Mouse (Mus musculus) CH12.LX (cell line): ENCODE measurements around the gene Plxna2. TPM values are rescaled to one million over a fixed set of nuclear protein-coding genes. Genes with fewer than 3 reads are reported as not detected.

Experiments used
- DNase-seq: peaks from one replicate; pipeline ENCODE4 v3.0.0-alpha.2; 2013; ENCODE audit errors: extremely low read depth
- H3K27ac ChIP-seq: 2 replicates; pipeline ENCODE4 v1.5.1; 2012; ENCODE audit warnings: low read depth, mild to moderate bottlenecking, control low read depth, moderate library complexity; ENCODE audit not compliant: insufficient read depth
- H3K27me3 ChIP-seq: replicated peaks from 2 replicates; pipeline ENCODE3; 2012; ENCODE audit warnings: inconsistent platforms
- H3K36me3 ChIP-seq, 2 experiments: replicated peaks in 1 of 2; 2 replicates each; pipeline versions ENCODE3 to v1.6.1; 2012; ENCODE audit warnings: inconsistent platforms in 1 of 2, low read length in 1 of 2, mild to moderate bottlenecking in 1 of 2, mixed read lengths in 1 of 2, moderate library complexity in 1 of 2; ENCODE audit not compliant: control insufficient read depth in 1 of 2, insufficient read depth in 1 of 2
- H3K4me1 ChIP-seq, 2 experiments: 2 replicates each; pipeline ENCODE4 v1.6.1; 2012; ENCODE audit warnings: inconsistent platforms in 1 of 2, moderate library complexity in 1 of 2; ENCODE audit not compliant: insufficient read depth in 2 of 2, control insufficient read depth in 1 of 2
- H3K4me2 ChIP-seq: 2 replicates; pipeline ENCODE4 v1.6.1; 2012; ENCODE audit warnings: low read depth, mild to moderate bottlenecking, control low read depth; ENCODE audit not compliant: poor library complexity, insufficient read depth, severe bottlenecking
- H3K4me3 ChIP-seq, 3 experiments: fragments of 150-350 bp in 1 of 3; sonication (generic) in 1 of 3; replicated peaks in 1 of 3; 2 replicates each; pipeline versions ENCODE3 to v1.5.1; 2011 to 2012; ENCODE audit warnings: low read depth in 2 of 3, low read length in 2 of 3, mild to moderate bottlenecking in 2 of 3, moderate library complexity in 2 of 3, control low read depth in 1 of 3, improper control_type of control experiment in 1 of 3, inconsistent platforms in 1 of 3, mixed read lengths in 1 of 3; ENCODE audit not compliant: poor library complexity in 1 of 3
- H3K79me2 ChIP-seq: replicated peaks from 2 replicates; pipeline ENCODE4 v1.6.1; 2012; ENCODE audit warnings: mild to moderate bottlenecking, moderate library complexity; ENCODE audit not compliant: control insufficient read depth, poor library complexity, insufficient read depth, severe bottlenecking; ENCODE audit errors: extremely low read depth
- H3K9ac ChIP-seq: 2 replicates; pipeline ENCODE4 v1.6.1; 2012; ENCODE audit warnings: low read depth, mild to moderate bottlenecking, control low read depth, moderate library complexity; ENCODE audit not compliant: insufficient read depth
- H3K9me3 ChIP-seq: replicated peaks from 2 replicates; pipeline ENCODE3; 2012; ENCODE audit warnings: low read length, inconsistent platforms, mixed read lengths
- CHD2 ChIP-seq: IDR thresholded peaks from 2 replicates; pipeline ENCODE4 v1.6.1; 2011; ENCODE audit warnings: low read length, improper control_type of control experiment
- EP300 ChIP-seq: IDR thresholded peaks from 2 replicates; pipeline ENCODE4 v1.6.1; 2011; ENCODE audit warnings: low read length, improper control_type of control experiment
- JUN ChIP-seq: IDR thresholded peaks from 2 replicates; pipeline ENCODE4 v1.6.1; 2011; ENCODE audit warnings: low read depth, mild to moderate bottlenecking, low read length, improper control_type of control experiment, moderate library complexity; ENCODE audit not compliant: insufficient read depth
- KAT2A ChIP-seq: IDR thresholded peaks from 2 replicates; pipeline ENCODE4 v1.6.1; 2012; ENCODE audit warnings: low read length, improper control_type of control experiment, inconsistent platforms; ENCODE audit not compliant: insufficient replicate concordance
- MAFK ChIP-seq: IDR thresholded peaks from 2 replicates; pipeline ENCODE4 v1.6.1; 2011; ENCODE audit warnings: low read length, improper control_type of control experiment; ENCODE audit not compliant: insufficient replicate concordance
- MAZ ChIP-seq: IDR thresholded peaks from 2 replicates; pipeline ENCODE4 v1.6.1; 2012; ENCODE audit warnings: low read depth, mild to moderate bottlenecking, inconsistent platforms, low read length, improper control_type of control experiment, moderate library complexity
- MEF2A ChIP-seq: IDR thresholded peaks from 2 replicates; pipeline ENCODE4 v1.6.1; 2014; ENCODE audit warnings: low read depth, mild to moderate bottlenecking, inconsistent platforms, low read length, improper control_type of control experiment, borderline replicate concordance
- MXI1 ChIP-seq: IDR thresholded peaks from 2 replicates; pipeline ENCODE4 v1.6.1; 2011; ENCODE audit warnings: mild to moderate bottlenecking, low read depth, low read length, improper control_type of control experiment
- MYC ChIP-seq: IDR thresholded peaks from 2 replicates; pipeline ENCODE4 v1.6.1; 2011; ENCODE audit warnings: low read depth, mild to moderate bottlenecking, improper control_type of control experiment, low read length
- RAD21 ChIP-seq: IDR thresholded peaks from 2 replicates; pipeline ENCODE4 v1.6.1; 2011; ENCODE audit warnings: low read depth, mild to moderate bottlenecking, low read length, improper control_type of control experiment, moderate library complexity
- SMC3 ChIP-seq: IDR thresholded peaks from 2 replicates; pipeline ENCODE4 v1.6.1; 2011; ENCODE audit warnings: low read depth, low read length, improper control_type of control experiment
- USF1 ChIP-seq: IDR thresholded peaks from 2 replicates; pipeline ENCODE4 v1.6.1; 2014; ENCODE audit warnings: low read depth, mild to moderate bottlenecking, inconsistent platforms, low read length, improper control_type of control experiment
- USF2 ChIP-seq: conservative IDR thresholded peaks from 2 replicates; pipeline ENCODE4 v1.6.1; 2011; ENCODE audit warnings: low read depth, low read length, improper control_type of control experiment
- ZKSCAN1 ChIP-seq: IDR thresholded peaks from 2 replicates; pipeline ENCODE4 v1.6.1; 2012; ENCODE audit warnings: low read depth, inconsistent platforms, low read length, improper control_type of control experiment, borderline replicate concordance
- ZMIZ1 ChIP-seq: IDR thresholded peaks from 2 replicates; pipeline ENCODE4 v1.6.1; 2012; ENCODE audit warnings: low read depth, mild to moderate bottlenecking, inconsistent platforms, low read length, improper control_type of control experiment
- dilution Hi-C: fragments of 300-500 bp; cut with MboI; formaldehyde crosslinking; loops from 2 replicates; pipeline ENCODE4 v1.14.3; 2020; ENCODE audit warnings: low sequenced_read_pairs; ENCODE audit not compliant: extremely low pct_unique_long_range_greater_than_20kb, extremely low pct_ligation_motif_present
- in situ Hi-C: fragments of 300-500 bp; cut with MboI; formaldehyde crosslinking; loops from 3 replicates; pipeline ENCODE4 v1.14.3; 2019; ENCODE audit warnings: low sequenced_read_pairs, low pct_ligation_motif_present, low pct_unique_long_range_greater_than_20kb, mixed read lengths
- polyA plus RNA-seq: library from polyadenylated mRNA; unstranded; fragments of >175 nt; gene quantifications from 2 replicates; pipeline ENCODE4 v1.2.1, GENCODE M21; 2012; ENCODE audit warnings: low read depth; ENCODE audit not compliant: insufficient read length
- total RNA-seq, 2 experiments: library from RNA; depleted of rRNA; stranded (reverse); fragments of 300-350 nt in 1 of 2; fragments of >200 nt in 1 of 2; gene quantifications; 2 replicates each; pipeline ENCODE4 v1.2.3; 2012 to 2014

The Plxna2 gene
- total and polyA plus RNA-seq, 3 experiments: 0.04 to 0.05 (median 0.04) TPM

DNA sequence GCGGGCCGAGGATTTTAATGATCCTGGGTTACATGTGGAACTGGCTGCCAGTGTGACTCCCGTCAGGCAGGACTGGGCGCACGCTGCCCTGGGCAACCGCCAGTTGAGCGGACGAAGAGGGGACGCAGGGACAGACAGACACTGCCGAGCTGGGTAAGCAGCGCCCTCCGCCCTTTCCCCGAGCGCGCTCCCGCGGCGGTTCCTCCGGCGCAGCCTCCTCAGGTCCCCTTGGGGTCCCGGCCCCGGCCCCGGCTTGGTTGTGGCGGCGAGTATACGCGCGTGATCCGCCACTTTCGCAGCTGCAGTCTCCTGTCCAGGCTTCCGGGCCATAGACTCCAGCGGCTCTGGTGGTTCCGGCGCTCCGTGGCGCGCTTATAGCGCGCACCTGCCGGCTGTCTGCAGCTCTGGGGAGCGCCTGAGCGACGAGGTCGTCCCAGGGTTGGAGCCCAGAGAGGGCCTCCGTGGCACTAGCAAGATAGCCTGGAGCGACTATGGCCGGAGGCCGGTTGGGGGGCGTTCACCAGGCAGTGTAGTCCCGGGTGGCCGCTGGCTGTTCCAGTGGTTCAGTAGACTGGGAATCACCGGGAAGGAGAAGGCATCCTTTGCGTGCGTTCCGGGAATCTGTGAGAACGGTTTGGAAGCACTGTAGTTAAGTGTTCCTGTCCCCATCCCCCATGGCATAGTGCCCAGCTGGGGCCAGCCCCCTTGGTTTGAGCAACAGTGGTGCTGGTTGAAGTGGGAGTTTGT lies 2.4 kb downstream of the Plxna2 start:
- Histone ChIP-seq H3K4me3 (no peak overlapping the region), H3K4me1 (no peaks in the 10 kb centered on the region), H3K36me3 (no peaks in the 10 kb centered on the region), H3K9me3 (no peaks in the 10 kb centered on the region), H3K79me2 (no peaks in the 10 kb centered on the region), H3K27ac (no peak overlapping the region), H3K27me3 (no peaks in the 10 kb centered on the region), H3K9ac (no peak overlapping the region), H3K4me2 (no peak overlapping the region)
- in situ Hi-C loops: loop anchor here (25.0 kb wide), 1 partner anchor 342 kb away; no protein-coding TSS in a partner anchor
- TF ChIP-seq EP300 (no peak), JUN (no peak), SMC3 (no peak), USF2 (no peak), MAZ (no peak), USF1 (no peak), ZMIZ1 (no peak), KAT2A (no peak)
- dilution Hi-C loops: no loop called here
- no peak for DNase-seq

DNA sequence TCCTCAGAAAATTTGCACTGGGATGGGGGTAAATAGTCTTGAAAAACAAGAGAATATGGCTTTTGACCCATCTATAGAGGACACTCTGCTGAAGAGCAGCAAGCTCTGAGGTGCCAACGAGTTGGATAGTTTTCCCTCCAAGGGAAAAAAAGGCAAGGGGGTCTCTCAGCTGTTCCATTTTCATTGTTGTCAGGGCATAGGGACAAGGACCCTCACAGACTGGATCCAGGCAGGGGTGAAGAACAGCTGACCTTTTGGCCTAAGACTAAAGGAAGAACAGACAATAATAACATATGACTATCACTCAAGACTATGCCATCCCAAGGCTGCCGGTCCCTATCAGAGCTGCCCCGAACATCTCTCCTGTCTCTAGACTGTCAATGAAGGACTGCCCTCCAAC lies 4.2 kb downstream of the Plxna2 start:
- Histone ChIP-seq H3K4me3 (no peak overlapping the region), H3K36me3 (no peaks in the 10 kb centered on the region), H3K79me2 (no peaks in the 10 kb centered on the region), H3K9ac (no peak overlapping the region), H3K4me1 (peaks cover 0 to 4% of the 10 kb centered on the region in 2 experiments; a peak in 2 of 4 replicates), H3K27me3 (no peaks in the 10 kb centered on the region)
- DNase-seq: no peak
- in situ Hi-C loops: loop anchor here (25.0 kb wide), 1 partner anchor 340 kb away; no protein-coding TSS in a partner anchor
- TF ChIP-seq ZKSCAN1 (no peak), MEF2A (no peak), MAZ (no peak), MXI1 (no peak), MYC (no peak), RAD21 (no peak), MAFK (no peak), CHD2 (no peak)
- TF ChIP-seq, all 38 proteins: peak for 0
- Histone ChIP-seq H3K27ac (no peak overlapping the region), H3K4me2 (no peak overlapping the region), H3K9me3 (no peaks in the 10 kb centered on the region)
- dilution Hi-C loops: no loop called here
